Mouse (Mus musculus) forebrain, embryonic 12.5 days (tissue): ENCODE results near the gene Myo1h. TPM values are rescaled to one million over a fixed set of nuclear protein-coding genes. Genes with fewer than 3 reads are reported as not detected.

Source experiments
- ATAC-seq: fragments of 200-750 bp; cut with Nextera tagmentation; 2 replicates; pipeline ENCODE4 v1.8.0; 2017; ENCODE audit warnings: moderate TSS enrichment; ENCODE audit not compliant: low FRiP score
- H3K27ac ChIP-seq: fragments of 300-500 bp; sonication (generic); 2 replicates; pipeline ENCODE4 v1.5.1; 2016; ENCODE audit warnings: mild to moderate bottlenecking
- H3K27me3 ChIP-seq: fragments of 300-500 bp; sonication (generic); 2 replicates; pipeline ENCODE4 v1.6.1; 2016; ENCODE audit warnings: mild to moderate bottlenecking
- H3K36me3 ChIP-seq: fragments of 300-500 bp; sonication (generic); replicated peaks from 2 replicates; pipeline ENCODE4 v1.6.1; 2016; ENCODE audit warnings: mild to moderate bottlenecking
- H3K4me1 ChIP-seq: fragments of 300-500 bp; sonication (generic); 2 replicates; pipeline ENCODE4 v1.6.1; 2016
- H3K4me2 ChIP-seq: fragments of 300-500 bp; sonication (generic); 2 replicates; pipeline ENCODE4 v1.6.1; 2016; ENCODE audit warnings: mild to moderate bottlenecking, moderate library complexity
- H3K4me3 ChIP-seq: fragments of 300-500 bp; sonication (generic); replicated peaks from 2 replicates; pipeline ENCODE4 v1.5.1; 2016; ENCODE audit warnings: mild to moderate bottlenecking
- H3K9ac ChIP-seq: fragments of 300-500 bp; sonication (generic); 2 replicates; pipeline ENCODE4 v1.6.1; 2016; ENCODE audit warnings: mild to moderate bottlenecking
- H3K9me3 ChIP-seq: fragments of 300-500 bp; sonication (generic); 2 replicates; pipeline ENCODE4 v1.6.1; 2016
- WGBS: fragments of 180-500 bp; shearing (Covaris S2); methylation state at CpG from one replicate; pipeline ENCODE4 v1.1.7; 2016; 5-methylcytosine and 5-hydroxymethylcytosine counted together
- polyA plus RNA-seq: library from polyadenylated mRNA; unstranded; fragments of >200 nt; fragmentation: Nextera tagmentation; extraction: Ambion mirVana; gene quantifications from 2 replicates; pipeline ENCODE4 v1.2.1, GENCODE M21; 2016

Gene Myo1h
- 1.00 and 1.0 TPM in 2 replicates for polyA plus RNA-seq

DNA sequence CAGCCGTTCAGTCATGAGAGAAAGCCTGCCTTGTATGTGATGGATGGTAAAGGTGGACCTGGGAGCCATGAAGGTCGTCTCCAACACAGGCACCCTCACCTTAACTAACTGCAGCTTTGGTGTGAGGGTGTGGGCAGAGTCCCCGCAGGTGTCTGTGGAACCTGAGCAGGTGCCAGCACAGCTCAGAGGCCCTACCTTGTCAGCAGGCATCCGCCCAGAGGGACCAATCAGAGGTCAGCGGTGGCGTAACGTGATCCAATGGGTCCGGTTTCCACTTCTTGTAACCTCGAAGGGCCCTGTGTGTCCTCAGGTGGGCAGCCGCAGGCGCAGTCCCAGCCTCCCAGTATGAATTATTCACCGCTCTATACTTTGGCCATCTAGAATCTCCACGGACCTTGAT lies at the start of gene Myo1h:
TSS of gene Myo1h (plus strand) at position 293 of the 400 bp plus-strand sequence.
- Histone ChIP-seq H3K27ac (no peak within 1 kb of the TSS), H3K27me3 (peaks cover 50% of the 10 kb centered on the region), H3K9ac (peak within 1 kb of the TSS; percentile 25; the same call in 1 of the 2 replicates), H3K4me3 (no peak within 1 kb of the TSS), H3K36me3 (no peaks in the 10 kb centered on the region), H3K4me2 (no peak within 1 kb of the TSS), H3K4me1 (peaks cover 43% of the 10 kb centered on the region), H3K9me3 (no peaks in the 10 kb centered on the region)
- ATAC-seq = no peak
- WGBS = 53% methylated on average over 13 of the region's 13 CpGs

DNA sequence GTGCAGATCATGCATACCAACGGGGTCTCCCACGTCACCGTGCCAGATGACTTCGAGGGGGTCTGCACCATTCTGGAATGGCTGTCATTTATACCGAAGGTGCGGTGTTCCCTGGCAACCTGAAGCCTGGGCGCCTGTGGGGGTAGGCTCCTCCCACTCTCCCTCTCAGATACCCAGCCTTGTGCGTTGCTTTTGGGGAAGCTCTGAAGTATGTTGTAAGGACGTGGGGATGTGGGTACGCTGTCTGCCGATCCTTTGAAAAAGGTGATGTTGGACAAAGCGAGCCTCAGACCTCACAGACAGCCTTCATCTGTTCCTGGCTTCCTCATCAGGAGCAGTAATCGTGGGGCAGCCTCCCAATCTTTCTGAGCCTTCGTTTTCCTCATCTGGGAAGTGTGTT lies 49.2 kb upstream of the Myo1h start:
- H3K4me2 ChIP-seq = no peak overlapping the region
- ATAC-seq = no peak

DNA sequence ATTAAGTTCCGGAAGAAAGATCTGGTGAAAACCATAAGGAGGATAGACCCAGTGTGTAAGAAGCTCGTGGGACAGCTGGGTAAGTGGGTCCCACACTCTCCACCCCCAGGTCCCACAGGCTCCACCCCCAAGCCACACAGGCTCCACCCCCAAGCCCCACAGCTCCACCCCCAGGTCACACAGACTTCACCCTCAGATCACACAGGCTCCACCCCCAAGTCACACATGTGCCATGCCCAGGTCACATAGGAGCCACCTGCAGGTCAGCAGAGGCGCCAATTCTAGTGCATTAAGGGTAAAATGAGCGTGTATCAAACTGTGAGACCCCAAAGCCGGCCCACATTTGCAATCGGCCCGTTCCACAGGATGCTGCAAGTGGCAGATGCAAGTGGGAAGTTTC lies 42.5 kb upstream of the Myo1h start:
- 0 out of 2 replicates have a peak, but pooled peaks cover 5% of the 10 kb centered on the region for H3K27me3 ChIP-seq
- no peak overlapping the region for H3K9ac ChIP-seq
- WGBS = 74% methylated on average over 7 of the region's 7 CpGs
- H3K4me3 ChIP-seq = no peak overlapping the region
- no peak for ATAC-seq
- peaks cover 10% of the 10 kb centered on the region for H3K4me1 ChIP-seq
- H3K36me3 ChIP-seq = no peaks in the 10 kb centered on the region
- H3K27ac ChIP-seq = no peak overlapping the region
- H3K4me2 ChIP-seq = no peak overlapping the region
- H3K9me3 ChIP-seq = no peaks in the 10 kb centered on the region

More for the DNA sequence above, 49.2 kb upstream of the Myo1h start:
- Histone ChIP-seq H3K4me3 (no peak overlapping the region), H3K9ac (no peak overlapping the region), H3K27me3 (peaks cover 8% of the 10 kb centered on the region; the same call in 1 of the 2 replicates), H3K27ac (no peak overlapping the region), H3K9me3 (no peaks in the 10 kb centered on the region), H3K36me3 (no peaks in the 10 kb centered on the region), H3K4me1 (0 out of 2 replicates have a peak, but pooled peaks cover 4% of the 10 kb centered on the region)
- WGBS = 56% methylated on average over 14 of the region's 14 CpGs

DNA sequence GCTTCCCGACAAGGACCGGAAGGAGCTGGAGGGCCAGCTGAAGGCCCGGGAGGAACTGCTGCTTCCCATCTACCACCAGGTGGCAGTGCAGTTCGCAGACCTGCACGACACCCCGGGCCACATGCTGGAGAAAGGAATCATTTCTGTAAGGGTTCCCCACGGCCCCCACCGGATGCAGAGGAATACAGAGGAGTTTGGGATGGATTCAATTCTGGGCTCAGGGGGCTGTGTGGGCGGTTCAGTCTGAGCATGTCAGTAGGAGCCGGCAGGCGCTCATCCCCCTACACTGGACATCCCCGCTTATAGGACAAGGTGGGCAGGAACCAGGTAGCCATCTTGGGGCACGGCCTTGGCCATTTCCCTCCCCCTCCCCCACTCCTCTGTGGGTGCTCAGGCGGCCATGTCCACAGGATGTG lies 40.8 kb upstream of the Myo1h start:
- 0 out of 2 replicates have a peak overlapping the region, but pooled peaks have one; percentile 5 for H3K4me3 ChIP-seq
- 12% methylated on average over 14 of the region's 14 CpGs for WGBS
- H3K9ac ChIP-seq = peak overlapping the region; percentile 25; the same call in 1 of the 2 replicates
- ATAC-seq = peak; percentile 73; the same call in 1 of the 2 replicates
- H3K4me1 ChIP-seq = peaks cover 10% of the 10 kb centered on the region
- H3K27ac ChIP-seq = no peak overlapping the region
- 0 out of 2 replicates have a peak, but pooled peaks cover 5% of the 10 kb centered on the region for H3K27me3 ChIP-seq
- no peaks in the 10 kb centered on the region for H3K9me3 ChIP-seq
- no peaks in the 10 kb centered on the region for H3K36me3 ChIP-seq
- peak overlapping the region; percentile 42 for H3K4me2 ChIP-seq

DNA sequence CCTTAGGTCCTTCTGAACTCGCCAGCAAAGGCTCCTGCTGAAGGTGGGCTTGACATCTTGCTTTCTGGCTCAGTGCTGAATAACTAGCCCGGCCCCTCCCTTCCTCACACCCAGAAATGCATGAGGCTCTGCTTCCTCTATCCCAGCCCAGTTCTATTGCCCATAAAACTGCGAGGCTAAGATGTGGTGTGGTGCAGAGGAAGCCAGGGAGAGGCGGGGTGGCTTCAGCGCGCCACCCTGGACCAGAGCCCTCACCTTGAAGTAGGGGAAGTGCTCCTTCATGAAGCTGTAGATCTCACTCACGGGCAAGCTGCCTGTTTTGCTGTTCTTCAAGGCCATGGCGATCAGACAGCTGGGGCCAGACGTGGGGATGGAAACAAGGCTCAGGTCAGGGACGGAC lies 29.5 kb upstream of the Myo1h start:
- Histone ChIP-seq H3K9ac (no peak overlapping the region), H3K4me3 (no peak overlapping the region), H3K9me3 (no peaks in the 10 kb centered on the region), H3K4me2 (no peak overlapping the region), H3K36me3 (no peaks in the 10 kb centered on the region), H3K4me1 (peaks cover 15% of the 10 kb centered on the region; the same call in 1 of the 2 replicates), H3K27ac (no peak overlapping the region), H3K27me3 (peaks cover 5% of the 10 kb centered on the region; the same call in 1 of the 2 replicates)
- no peak for ATAC-seq
- 87% methylated on average over 10 of the region's 10 CpGs for WGBS

DNA sequence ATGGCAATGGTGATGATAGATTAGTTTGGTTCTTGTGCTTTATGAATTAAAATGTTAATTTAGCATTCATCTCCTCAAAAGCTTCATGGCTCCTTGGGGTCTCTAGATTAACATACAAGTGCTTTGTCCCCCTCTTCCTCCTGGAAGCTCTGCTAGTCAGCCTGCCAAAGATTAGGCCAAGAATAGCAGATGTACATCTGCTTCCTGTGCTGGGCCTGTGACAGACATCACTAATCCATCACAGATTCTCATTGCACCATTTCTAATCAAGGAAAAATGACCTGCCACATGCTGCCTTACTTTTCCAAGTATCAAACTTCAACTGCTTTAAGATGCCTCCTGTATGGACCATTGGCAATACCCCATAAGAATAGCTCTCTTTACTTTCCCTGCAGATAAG lies 27.5 kb upstream of the Myo1h start:
- peaks cover 3% of the 10 kb centered on the region; the same call in 1 of the 2 replicates for H3K27me3 ChIP-seq
- no peak overlapping the region for H3K9ac ChIP-seq
- ATAC-seq = no peak
- H3K27ac ChIP-seq = no peak overlapping the region
- peaks cover 19% of the 10 kb centered on the region; the same call in 1 of the 2 replicates for H3K4me1 ChIP-seq
- no peak overlapping the region for H3K4me3 ChIP-seq
- no peak overlapping the region for H3K4me2 ChIP-seq
- H3K9me3 ChIP-seq = no peaks in the 10 kb centered on the region
- no peaks in the 10 kb centered on the region for H3K36me3 ChIP-seq

DNA sequence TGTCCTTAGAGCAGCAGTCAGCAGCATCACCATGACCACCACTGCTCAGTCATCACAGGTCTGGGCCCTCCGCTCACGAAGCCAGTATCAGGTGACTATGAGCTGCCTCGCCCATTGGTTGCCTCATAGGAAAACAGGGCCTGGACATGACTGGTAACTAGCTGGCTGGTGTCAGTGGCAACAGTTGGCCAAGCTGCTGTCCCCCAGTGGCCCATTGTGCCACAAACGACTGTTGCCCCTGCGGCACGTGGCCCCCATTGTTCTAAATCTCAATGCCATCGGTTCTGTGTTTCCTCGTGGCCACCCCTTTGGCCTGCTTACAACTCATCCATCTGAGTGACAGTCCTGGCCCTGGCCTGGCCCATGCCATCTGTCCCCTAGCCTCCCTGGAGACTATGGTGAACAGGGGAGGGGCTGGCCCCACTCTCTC lies 24.9 kb upstream of the Myo1h start:
- Histone ChIP-seq H3K27ac (no peak overlapping the region), H3K4me3 (no peak overlapping the region), H3K27me3 (peaks cover 23% of the 10 kb centered on the region), H3K4me2 (no peak overlapping the region), H3K4me1 (peaks cover 24% of the 10 kb centered on the region), H3K9me3 (no peaks in the 10 kb centered on the region), H3K9ac (no peak overlapping the region), H3K36me3 (no peaks in the 10 kb centered on the region)
- ATAC-seq = no peak
- 74% methylated on average over 8 of the region's 8 CpGs for WGBS

DNA sequence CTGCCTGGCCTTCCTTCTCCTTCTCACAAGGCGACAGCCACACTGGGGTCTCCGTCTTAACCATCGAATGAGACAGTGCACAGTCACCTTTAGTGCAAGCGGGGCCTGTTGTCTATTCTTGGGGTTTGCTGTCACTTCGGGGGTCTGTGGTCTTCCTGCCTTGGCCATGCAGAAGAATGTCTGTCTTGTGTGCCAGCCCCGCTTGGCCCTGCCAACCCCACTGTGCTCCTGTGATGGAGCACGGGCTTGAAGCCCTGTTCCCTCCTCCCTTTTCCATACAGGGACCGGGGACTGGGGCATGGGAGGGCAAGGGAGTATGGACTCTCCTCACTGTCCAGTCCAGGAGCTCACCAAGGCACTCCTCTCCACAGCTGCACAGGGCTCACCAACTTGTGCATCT lies 24.2 kb upstream of the Myo1h start:
- H3K9me3 ChIP-seq = no peaks in the 10 kb centered on the region
- peaks cover 30% of the 10 kb centered on the region for H3K4me1 ChIP-seq
- peaks cover 31% of the 10 kb centered on the region for H3K27me3 ChIP-seq
- no peak overlapping the region for H3K4me3 ChIP-seq
- no peak overlapping the region for H3K27ac ChIP-seq
- no peaks in the 10 kb centered on the region for H3K36me3 ChIP-seq
- WGBS = 86% methylated on average over 8 of the region's 8 CpGs
- H3K9ac ChIP-seq = no peak overlapping the region
- H3K4me2 ChIP-seq = no peak overlapping the region
- ATAC-seq = no peak

DNA sequence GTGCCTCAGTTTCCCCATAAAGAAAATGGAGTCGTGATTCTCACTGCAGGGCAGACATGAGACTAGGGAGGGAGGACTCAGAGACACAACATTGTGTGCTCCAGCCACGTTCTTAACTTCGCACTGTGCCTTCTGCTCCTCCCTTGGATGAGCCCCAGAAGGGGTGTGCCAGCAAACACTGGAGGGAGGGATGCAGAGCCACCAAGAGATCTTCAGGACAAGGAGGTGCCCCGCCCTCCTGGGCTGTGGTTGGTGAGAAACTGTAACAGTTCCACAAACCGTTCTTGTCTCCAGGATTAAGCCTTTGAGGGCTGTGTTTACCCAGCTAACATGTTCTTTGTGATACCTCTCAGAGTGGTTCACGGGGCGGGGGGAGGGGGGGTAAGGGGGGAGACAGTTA lies 20.3 kb upstream of the Myo1h start:
- no peaks in the 10 kb centered on the region for H3K36me3 ChIP-seq
- peaks cover 55% of the 10 kb centered on the region for H3K4me1 ChIP-seq
- H3K27me3 ChIP-seq = peaks cover 69% of the 10 kb centered on the region
- H3K9me3 ChIP-seq = no peaks in the 10 kb centered on the region
- H3K27ac ChIP-seq = no peak overlapping the region
- H3K4me3 ChIP-seq = no peak overlapping the region
- no peak overlapping the region for H3K9ac ChIP-seq
- ATAC-seq = no peak
- no peak overlapping the region for H3K4me2 ChIP-seq
- WGBS = 46% methylated on average over 7 of the region's 7 CpGs

DNA sequence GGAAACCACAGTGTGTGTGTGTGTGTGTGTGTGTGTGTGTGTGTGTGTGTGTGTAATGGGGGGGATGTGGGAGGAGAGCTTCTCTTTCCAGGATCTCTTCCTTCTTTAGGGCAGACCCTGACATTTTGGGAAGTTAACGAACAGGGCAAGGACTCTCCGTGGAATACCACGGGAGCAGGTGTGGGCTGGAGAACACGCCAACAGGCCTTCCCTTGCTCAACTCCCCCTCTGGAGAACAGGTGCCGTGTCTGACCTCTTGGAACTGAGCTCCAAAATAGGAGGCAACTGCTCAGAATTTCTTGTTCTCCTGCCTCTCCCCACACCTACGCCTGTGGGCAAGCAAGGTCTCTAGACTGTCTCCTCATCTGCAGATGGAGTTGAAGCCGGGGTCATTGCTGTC lies 19.5 kb upstream of the Myo1h start:
- H3K27me3 ChIP-seq = peaks cover 78% of the 10 kb centered on the region
- ATAC-seq = no peak
- H3K4me1 ChIP-seq = peaks cover 55% of the 10 kb centered on the region
- H3K36me3 ChIP-seq = no peaks in the 10 kb centered on the region
- H3K4me2 ChIP-seq = no peak overlapping the region
- H3K9ac ChIP-seq = no peak overlapping the region
- no peaks in the 10 kb centered on the region for H3K9me3 ChIP-seq
- no peak overlapping the region for H3K27ac ChIP-seq
- H3K4me3 ChIP-seq = no peak overlapping the region
- 62% methylated on average over 7 of the region's 7 CpGs for WGBS

DNA sequence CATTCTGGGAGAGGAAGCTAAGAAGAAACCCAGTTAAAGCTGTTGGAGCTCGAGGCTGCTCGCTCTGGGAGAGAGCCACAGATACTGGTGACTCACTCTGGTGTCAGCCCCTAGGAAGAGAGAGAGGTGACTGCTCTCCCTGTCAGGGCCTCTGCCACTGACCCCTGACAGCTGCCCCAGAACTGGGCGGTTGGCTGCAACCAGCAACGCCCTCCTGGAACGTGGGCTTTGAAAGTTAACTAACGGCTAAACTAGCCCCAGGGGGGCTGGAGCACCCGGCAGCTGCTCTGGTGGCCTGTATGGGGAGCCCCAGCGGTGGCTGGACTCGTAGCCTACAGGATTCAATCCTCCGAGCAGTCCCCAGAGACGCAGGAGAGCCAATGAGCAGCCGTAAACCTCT lies 19.0 kb upstream of the Myo1h start:
- no peak overlapping the region for H3K27ac ChIP-seq
- H3K36me3 ChIP-seq = no peaks in the 10 kb centered on the region
- no peak overlapping the region for H3K9ac ChIP-seq
- no peak overlapping the region for H3K4me2 ChIP-seq
- H3K27me3 ChIP-seq = peaks cover 83% of the 10 kb centered on the region
- ATAC-seq = no peak
- peaks cover 58% of the 10 kb centered on the region for H3K4me1 ChIP-seq
- no peaks in the 10 kb centered on the region for H3K9me3 ChIP-seq
- WGBS = 22% methylated on average over 12 of the region's 12 CpGs
- H3K4me3 ChIP-seq = no peak overlapping the region

DNA sequence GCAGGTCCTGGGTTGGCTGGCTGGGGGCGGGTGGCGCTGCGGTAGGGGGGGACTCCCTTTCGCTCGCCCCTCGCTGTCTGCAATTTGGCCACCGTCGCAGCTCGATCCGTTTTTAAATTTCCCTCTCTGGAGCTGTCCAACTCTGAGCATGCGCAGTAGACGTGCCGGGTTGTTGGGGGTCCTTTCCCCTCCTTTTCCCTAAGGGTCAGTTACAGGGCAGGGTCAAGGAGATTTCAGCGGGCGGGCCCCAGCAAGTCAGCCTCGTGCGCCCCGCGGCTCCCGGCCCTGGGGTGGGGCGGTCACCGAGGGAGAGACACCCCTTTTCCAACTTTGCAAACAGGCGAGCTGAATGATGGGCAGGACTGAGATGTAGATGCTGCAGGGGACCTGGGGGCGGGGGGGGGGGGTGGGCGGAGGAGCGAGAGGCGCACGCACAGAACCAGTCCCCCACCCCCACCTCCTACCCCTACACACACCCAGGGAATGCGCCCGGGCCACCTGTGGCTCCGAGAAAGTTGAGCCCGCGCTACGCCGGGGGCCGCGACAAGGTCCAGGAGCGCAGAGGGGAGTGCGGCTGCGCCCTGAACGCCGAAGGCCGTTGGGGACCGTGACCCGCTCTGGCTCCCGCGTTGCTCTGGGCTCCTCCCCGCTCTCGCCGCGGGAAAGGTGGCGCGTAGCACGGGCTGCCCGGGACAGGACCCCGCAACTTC lies 15.1 kb upstream of the Myo1h start, which contains the start of gene Foxn4:
TSS of gene Foxn4 (minus strand) at position 115 of the 710 bp plus-strand sequence.
- 0 out of 2 replicates have a peak, but pooled peaks have one; percentile 27 for ATAC-seq
- WGBS = 1% methylated on average over 45 of the region's 56 CpGs
- H3K4me2 ChIP-seq = peak within 1 kb of the TSS; percentile 73
- peaks cover 71% of the 10 kb centered on the region for H3K4me1 ChIP-seq
- peak within 1 kb of the TSS; percentile 21; the same call in 1 of the 2 replicates for H3K9ac ChIP-seq
- peak within 1 kb of the TSS; percentile 41 for H3K4me3 ChIP-seq
- no peak within 1 kb of the TSS for H3K27ac ChIP-seq
- H3K27me3 ChIP-seq = peaks cover 100% of the 10 kb centered on the region
- no peaks in the 10 kb centered on the region for H3K9me3 ChIP-seq
- H3K36me3 ChIP-seq = no peaks in the 10 kb centered on the region

DNA sequence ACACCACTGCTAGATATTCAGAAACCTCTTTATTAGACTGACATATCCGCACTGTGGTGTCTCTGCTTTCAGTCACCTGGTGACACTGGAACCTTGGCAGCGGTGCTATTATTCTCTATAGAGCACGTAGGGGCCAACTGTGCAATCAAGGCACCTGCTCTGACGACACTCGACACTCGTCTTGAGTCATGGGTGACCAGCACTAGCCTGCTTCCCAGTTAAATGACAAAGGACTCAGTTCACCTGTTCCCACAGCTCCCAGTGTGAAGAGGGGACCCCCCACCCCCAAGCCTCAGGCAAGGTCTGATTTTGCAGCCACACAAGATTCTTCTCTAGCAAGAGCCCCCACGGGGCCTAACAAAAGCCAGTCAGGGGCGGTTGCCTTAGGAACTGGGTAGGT lies 13.6 kb upstream of the Myo1h start:
- no peak for ATAC-seq
- no peak overlapping the region for H3K27ac ChIP-seq
- H3K4me3 ChIP-seq = no peak overlapping the region
- peaks cover 69% of the 10 kb centered on the region for H3K4me1 ChIP-seq
- no peaks in the 10 kb centered on the region for H3K9me3 ChIP-seq
- no peak overlapping the region for H3K9ac ChIP-seq
- no peak overlapping the region for H3K4me2 ChIP-seq
- H3K36me3 ChIP-seq = no peaks in the 10 kb centered on the region
- peaks cover 98% of the 10 kb centered on the region for H3K27me3 ChIP-seq
- 5% methylated on average over 8 of the region's 8 CpGs for WGBS
